Mouse (Mus musculus): ENCODE data around the gene Itga6.

DNA sequence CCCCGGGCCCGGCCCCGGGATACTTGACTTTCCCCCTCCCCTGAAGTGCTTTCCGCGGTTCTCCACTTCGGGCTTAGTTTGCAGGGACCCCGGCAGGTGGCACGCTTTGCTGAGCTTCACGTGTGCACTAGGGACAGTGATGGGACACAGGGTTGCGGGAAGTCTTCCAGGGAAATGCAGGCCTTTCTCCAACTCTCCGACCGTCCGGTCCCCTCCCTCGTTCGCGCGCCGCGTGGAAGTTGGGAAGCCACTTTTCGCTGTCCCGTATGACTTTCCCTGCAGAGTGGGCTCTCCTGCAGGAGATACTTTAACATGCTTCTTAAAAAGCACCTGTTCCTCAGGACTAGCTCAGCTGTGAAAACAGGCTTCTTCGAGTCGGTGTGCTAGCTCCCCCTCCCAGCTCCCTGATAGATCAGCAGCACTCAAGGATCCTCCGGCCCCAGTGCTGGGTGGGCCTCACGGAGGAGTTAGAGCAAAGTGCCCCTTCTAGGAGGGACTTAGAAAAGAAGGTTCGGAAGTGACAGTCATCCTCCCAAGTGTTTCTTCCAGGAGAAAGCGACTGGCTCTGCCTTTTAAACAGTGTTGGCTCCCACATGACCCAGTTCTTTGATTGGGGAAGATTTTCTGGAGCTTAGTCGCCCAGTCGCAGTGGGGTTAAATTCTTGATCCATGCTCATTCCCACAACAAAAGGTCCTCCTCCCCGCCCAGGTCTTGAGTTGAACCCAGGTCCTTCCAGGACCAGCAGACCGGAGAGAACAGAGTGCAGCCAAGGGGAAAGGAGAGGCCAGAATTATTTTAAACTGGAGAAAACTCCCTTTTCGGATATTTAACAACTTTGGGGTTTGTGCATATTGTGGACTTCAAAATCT, 42.4 kb downstream of the Itga6 start:
- no peak for TF ChIP-seq CTCF (IDR thresholded peaks at IDR 0.05; ENCODE audit: extremely low read depth, insufficient read depth, insufficient read length, insufficient replicate concordance)
- no peak for TF ChIP-seq POLR2A (IDR thresholded peaks at IDR 0.05; ENCODE audit: low read depth, low read length)
